Mouse (Mus musculus): Measurements from ENCODE around the gene Gm4559.
"Not testable (repeated sequence)": the region's sequence is repeated elsewhere in the genome, so short reads cannot be mapped to it uniquely, and the experiment has no call there.

The Gm4559 gene

DNA sequence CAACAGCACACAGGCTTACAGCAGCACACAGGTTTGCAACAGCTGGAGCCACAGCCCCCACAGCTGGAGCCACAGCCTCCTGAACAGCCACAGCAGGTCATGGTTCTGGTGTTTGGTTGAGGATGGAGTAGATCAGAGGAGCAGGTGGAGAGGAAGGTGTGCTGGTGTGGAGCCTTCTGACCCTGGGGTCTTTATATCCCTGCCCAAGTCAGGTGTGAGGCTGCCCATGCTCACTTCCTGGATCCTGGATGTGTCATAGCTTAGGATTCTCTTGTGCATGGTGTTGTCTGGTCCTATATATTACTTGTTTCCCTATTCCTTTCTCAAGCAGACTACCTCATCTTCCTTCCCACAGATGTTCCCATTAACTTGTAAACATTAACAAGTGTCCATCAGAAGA, at the start of gene Gm4559:
Gene Gm4559, minus strand, starts transcription at position 101 of the 400 bp plus-strand sequence.
- DNase-seq (ENCODE audit: low spot score in 2 of 2), result not testable (repeated sequence)

- DNase-seq (ENCODE audit: low spot score in 2 of 2), result no peak
Observed at GRCm38 (mm10) chr7:142323396-142324117, 49.4 kb upstream of the Gm4559 start.

DNA sequence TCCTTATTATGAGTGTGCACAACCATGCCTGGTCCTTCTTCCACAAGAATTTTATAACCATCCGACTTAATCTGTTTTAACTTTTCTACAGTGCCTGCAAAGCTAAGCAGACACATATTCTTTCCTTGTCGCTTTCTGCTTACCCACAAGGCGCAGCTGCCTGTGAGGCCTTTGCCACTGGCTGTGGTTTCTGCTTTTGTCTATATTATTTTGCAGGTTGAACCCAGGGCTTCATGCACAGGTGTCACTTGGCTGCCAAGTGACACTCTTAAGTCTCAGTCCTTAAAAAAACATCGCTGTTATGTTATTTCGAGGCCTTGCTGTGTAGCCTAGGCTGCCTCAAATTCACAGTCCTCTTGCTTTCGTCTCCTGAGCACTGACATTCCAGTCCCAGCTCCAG, 48.5 kb upstream of the Gm4559 start:
- DNase-seq (ENCODE audit: low spot score in 2 of 2), result no peak

- not testable (repeated sequence) for DNase-seq (ENCODE audit: low spot score in 2 of 2)
Observed at GRCm38 (mm10) chr7:142321637-142322306, 47.6 kb upstream of the Gm4559 start.

- no peak for DNase-seq (ENCODE audit: low spot score in 2 of 2)
Observed at GRCm38 (mm10) chr7:142320906-142321305, 46.7 kb upstream of the Gm4559 start.

- DNase-seq (ENCODE audit: low spot score in 2 of 2), result no peak
Observed at GRCm38 (mm10) chr7:142319124-142319523, 45.0 kb upstream of the Gm4559 start.

GRCm38 (mm10) chr7:142317216-142317615, 43.1 kb upstream of the Gm4559 start:
- DNase-seq (ENCODE audit: low spot score in 2 of 2), result no peak

DNA sequence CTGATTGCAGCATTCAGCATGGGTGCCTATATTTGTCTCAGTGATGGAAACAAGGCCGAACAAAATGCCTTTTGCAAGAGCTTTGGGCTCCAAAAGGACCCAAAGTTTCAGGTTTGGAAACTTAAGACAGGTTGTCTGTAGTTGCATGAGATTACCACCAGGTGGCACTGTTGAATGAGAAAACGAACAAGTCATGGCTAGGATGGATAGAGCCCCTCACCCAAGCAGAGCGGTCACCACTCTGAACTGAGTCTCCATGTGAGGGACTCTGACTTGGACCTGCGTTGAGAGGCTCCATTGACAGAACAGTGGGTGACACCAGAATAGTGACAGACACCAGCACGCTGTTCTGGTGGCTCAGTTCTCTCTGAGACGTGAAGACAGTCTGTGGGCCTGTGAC, 42.4 kb upstream of the Gm4559 start:
- peak in 1 of 2 experiments; percentile 52 for DNase-seq (ENCODE audit: low spot score in 2 of 2)

- DNase-seq (ENCODE audit: low spot score in 2 of 2), result peak in 1 of 2 experiments; percentile 16
Observed at GRCm38 (mm10) chr7:142314600-142315285, 40.6 kb upstream of the Gm4559 start.

DNA sequence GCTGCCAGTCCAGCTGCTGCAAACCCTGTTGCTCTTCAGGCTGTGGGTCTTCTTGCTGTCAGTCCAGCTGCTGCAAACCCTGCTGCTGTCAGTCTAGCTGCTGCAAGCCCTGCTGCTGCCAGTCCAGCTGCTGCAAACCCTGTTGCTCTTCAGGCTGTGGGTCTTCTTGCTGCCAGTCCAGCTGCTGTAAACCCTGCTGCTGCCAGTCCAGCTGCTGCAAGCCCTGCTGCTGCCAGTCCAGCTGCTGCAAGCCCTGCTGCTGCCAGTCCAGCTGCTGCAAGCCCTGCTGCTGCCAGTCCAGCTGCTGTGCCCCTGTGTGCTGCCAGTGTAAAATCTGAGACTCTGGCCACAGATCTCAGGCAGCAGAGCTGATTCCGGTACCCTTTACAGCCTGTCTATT, 29.8 kb upstream of the Gm4559 start:
- DNase-seq (ENCODE audit: low spot score in 2 of 2), result not testable (repeated sequence)

DNA sequence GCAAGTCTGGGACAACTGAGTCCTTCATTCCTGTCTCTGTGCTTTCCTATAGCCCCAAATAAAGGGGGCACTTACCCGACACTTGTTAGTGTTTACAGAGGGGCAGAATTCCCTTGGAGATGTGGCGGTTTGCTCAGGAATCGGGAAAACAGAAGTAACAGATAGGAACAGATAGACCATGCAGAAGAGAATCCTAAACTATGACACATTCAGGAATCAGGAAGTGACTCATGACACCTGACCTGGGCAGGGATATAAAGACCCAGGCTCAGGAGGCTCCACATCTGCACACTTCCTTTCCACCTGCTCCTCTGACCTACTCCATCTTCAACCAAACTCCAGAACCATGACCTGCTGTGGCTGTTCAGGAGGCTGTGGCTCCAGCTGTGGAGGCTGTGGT, 29.1 kb upstream of the Gm4559 start, which contains the start of gene Krtap5-4:
Gene Krtap5-4, plus strand, starts transcription at position 301 of the 400 bp plus-strand sequence.
- DNase-seq (ENCODE audit: low spot score in 2 of 2), result no peak

GRCm38 (mm10) chr7:142297018-142297417, 22.9 kb upstream of the Gm4559 start, which contains the start of gene Krtap5-1:
TSS of gene Krtap5-1 (minus strand) at chr7:142297118.
- not testable (repeated sequence) for DNase-seq (ENCODE audit: low spot score in 2 of 2)

DNA sequence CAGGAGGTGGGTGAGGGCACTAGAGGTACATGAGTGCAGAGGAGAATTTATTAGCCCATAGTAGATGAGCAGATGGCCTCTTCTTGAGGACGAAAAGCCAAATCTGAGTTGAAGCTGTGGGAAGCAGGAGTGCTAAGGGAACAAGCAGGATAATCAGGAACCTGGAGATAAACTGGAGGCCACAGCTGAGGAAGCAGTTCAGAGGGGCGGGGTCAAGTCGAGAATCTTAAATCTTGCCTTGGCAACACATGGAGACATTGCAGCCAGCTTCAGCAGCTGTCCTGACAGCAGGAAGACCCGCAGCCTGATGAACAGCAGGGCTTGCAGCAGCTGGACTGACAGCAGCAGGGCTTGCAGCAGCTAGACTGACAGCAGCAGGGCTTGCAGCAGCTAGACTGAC, 21.9 kb upstream of the Gm4559 start:
- DNase-seq (ENCODE audit: low spot score in 2 of 2), result not testable (repeated sequence)

- no peak for DNase-seq (ENCODE audit: low spot score in 2 of 2)
Observed at GRCm38 (mm10) chr7:142295418-142295817, 21.3 kb upstream of the Gm4559 start.

GRCm38 (mm10) chr7:142293851-142294250, 19.7 kb upstream of the Gm4559 start:
- DNase-seq (ENCODE audit: low spot score in 2 of 2), result peak in 1 of 2 experiments; percentile 22

- not testable (repeated sequence) for DNase-seq (ENCODE audit: low spot score in 2 of 2)
Observed at GRCm38 (mm10) chr7:142285910-142286612, 11.9 kb upstream of the Gm4559 start.

DNA sequence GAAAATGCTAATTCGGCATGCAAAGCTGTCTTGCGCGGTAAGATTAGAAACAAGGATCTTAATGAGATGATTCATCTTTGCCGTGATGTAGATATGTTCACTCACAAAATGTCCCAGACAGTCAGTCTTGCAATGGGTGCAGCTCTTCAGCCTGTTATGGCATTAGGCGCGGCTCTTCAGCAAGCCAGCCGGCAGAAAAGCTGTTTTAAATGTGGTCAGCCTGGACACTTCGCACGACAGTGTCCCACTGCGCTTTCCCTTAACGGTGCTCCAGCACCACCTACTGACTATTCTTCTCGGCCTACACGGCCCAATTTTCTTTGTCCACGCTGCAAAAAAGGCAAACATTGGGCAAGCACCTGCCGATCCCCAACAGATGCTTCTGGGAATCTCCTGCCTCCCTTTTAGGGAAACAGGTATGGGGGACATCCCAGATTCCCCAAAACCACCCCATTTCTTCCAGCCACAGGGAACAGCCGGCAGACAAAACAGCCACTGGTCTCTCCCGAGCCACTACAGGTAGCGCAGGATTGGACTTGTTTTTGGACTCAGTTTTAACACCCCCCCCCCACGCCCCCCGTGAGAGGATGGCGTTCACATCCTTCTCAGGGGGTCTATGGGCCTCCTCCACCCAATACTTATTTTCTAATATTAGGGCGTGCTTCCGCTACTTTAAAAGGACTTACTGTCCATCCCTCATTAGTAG, 11.1 kb upstream of the Gm4559 start:
- peak in 1 of 2 experiments; percentile 34 for DNase-seq (ENCODE audit: low spot score in 2 of 2)

DNA sequence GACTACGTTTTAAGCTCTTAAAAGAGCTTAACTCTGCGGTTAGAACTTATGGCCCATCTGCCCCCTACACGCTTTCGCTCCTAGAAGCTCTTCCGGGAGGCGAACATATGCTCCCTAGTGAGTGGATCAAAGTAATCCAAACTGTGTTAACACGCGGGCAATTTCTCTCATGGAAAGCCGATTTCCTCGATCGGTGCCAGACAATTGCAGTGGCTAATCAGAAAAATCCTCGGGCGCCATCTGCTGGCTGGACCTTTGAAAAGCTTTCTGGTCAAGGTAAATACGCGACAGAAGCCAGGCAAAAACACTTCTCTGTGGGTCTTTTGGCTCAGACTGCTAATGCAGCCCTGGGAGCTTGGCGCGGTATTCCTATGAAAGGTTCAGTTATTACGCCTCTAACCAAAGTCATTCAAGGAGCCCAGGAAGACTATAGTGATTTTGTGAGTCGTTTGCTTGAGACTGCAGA, 10.5 kb upstream of the Gm4559 start:
- peak; percentile 90 to 96 for DNase-seq (ENCODE audit: low spot score in 2 of 2)

GRCm38 (mm10) chr7:142284023-142284591, 9.9 kb upstream of the Gm4559 start:
- peak in 1 of 2 experiments; percentile 45 for DNase-seq (ENCODE audit: low spot score in 2 of 2)

DNA sequence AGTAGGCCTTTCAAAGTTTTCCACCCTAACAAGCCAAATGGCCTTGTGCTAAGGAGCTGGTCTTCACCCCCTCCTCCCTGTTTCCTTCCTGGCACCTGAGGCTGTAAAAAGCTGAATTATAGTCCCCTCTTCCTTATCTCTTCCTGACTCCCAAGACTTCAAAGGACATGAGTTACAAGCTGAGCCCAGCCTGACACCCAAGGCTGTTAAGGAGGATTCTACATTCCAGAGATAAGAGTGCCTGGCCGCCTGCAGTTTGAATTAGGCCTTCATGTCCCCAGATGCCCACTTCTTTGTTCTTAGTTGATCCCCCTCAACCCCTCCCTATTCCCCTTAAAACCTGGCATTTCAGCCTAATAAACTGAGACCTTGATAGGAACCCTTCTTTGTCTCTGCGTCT, 8.7 kb upstream of the Gm4559 start:
- DNase-seq (ENCODE audit: low spot score in 2 of 2), result not testable (repeated sequence)
